Mouse (Mus musculus): Measurements from ENCODE around the gene Rarres1. TPM values are rescaled to one million over a fixed set of nuclear protein-coding genes. Genes with fewer than 3 reads are reported as not detected.

Rarres1 gene
- total and polyA plus RNA-seq, 2 experiments from 2014 or later = 0.58 to 2.7 TPM

- no peak overlapping the region for H3K4me3 ChIP-seq (ENCODE audit: low read length)
- TF ChIP-seq CTCF (IDR thresholded peaks at IDR 0.05; ENCODE audit: low read depth) = no peak
- no peak overlapping the region for H3K9ac ChIP-seq (replicated peaks; ENCODE audit: low read length)
- H3K27me3 ChIP-seq (ENCODE audit: insufficient read depth, low read length) = no peaks in the 10 kb centered on the region
- ATAC-seq = no peak
- no peak for DNase-seq (ENCODE audit: low spot score)
- no peaks in the 10 kb centered on the region for H3K36me3 ChIP-seq (ENCODE audit: insufficient read depth, low read length)
- H3K9me3 ChIP-seq (ENCODE audit: low read length) = no peaks in the 10 kb centered on the region
- 86% methylated on average over 10 of the region's 10 CpGs for WGBS
- no peaks in the 10 kb centered on the region for H3K4me1 ChIP-seq (ENCODE audit: insufficient read depth, low read length)
- H3K4me2 ChIP-seq (ENCODE audit: low read depth, low read length) = no peak overlapping the region
- no peak overlapping the region for H3K27ac ChIP-seq
These were observed 19.0 kb downstream of the Rarres1 start for GRCm38 (mm10) chr3:67496310-67496709.

- Histone ChIP-seq H3K4me3 (ENCODE audit: low read length) (no peak overlapping the region), H3K36me3 (ENCODE audit: insufficient read depth, low read length) (no peaks in the 10 kb centered on the region), H3K27me3 (ENCODE audit: insufficient read depth, low read length) (no peaks in the 10 kb centered on the region), H3K4me1 (ENCODE audit: insufficient read depth, low read length) (no peaks in the 10 kb centered on the region), H3K9ac (replicated peaks; ENCODE audit: low read length) (no peak overlapping the region), H3K9me3 (ENCODE audit: low read length) (no peaks in the 10 kb centered on the region), H3K27ac (0 out of 2 replicates have a peak overlapping the region, but pooled peaks have one; percentile 15), H3K4me2 (ENCODE audit: low read depth, low read length) (no peak overlapping the region)
- ATAC-seq (no peak), DNase-seq (ENCODE audit: low spot score) (no peak)
- no peak for TF ChIP-seq CTCF (IDR thresholded peaks at IDR 0.05; ENCODE audit: low read depth)
- WGBS = 85% methylated on average over 8 of the region's 8 CpGs
These were observed 22.2 kb downstream of the Rarres1 start for GRCm38 (mm10) chr3:67493132-67493531.

- peak; percentile 13 for DNase-seq (ENCODE audit: low spot score)
- 83% methylated on average over 8 of the region's 8 CpGs for WGBS
- H3K4me1 ChIP-seq (ENCODE audit: insufficient read depth, low read length) = no peaks in the 10 kb centered on the region
These were observed 23.0 kb downstream of the Rarres1 start for GRCm38 (mm10) chr3:67492086-67492869.

GRCm38 (mm10) chr3:67490156-67490555 is 25.2 kb downstream of the Rarres1 start:
- DNase-seq (ENCODE audit: low spot score) = no peak

More at GRCm38 (mm10) chr3:67492086-67492869, 23.0 kb downstream of the Rarres1 start:
- Histone ChIP-seq H3K27me3 (ENCODE audit: insufficient read depth, low read length) (no peaks in the 10 kb centered on the region), H3K4me3 (ENCODE audit: low read length) (no peak overlapping the region), H3K9me3 (ENCODE audit: low read length) (no peaks in the 10 kb centered on the region), H3K27ac (no peak overlapping the region), H3K4me2 (ENCODE audit: low read depth, low read length) (no peak overlapping the region), H3K36me3 (ENCODE audit: insufficient read depth, low read length) (no peaks in the 10 kb centered on the region), H3K9ac (replicated peaks; ENCODE audit: low read length) (no peak overlapping the region)
- no peak for TF ChIP-seq CTCF (IDR thresholded peaks at IDR 0.05; ENCODE audit: low read depth)
- ATAC-seq = peak; percentile 89

GRCm38 (mm10) chr3:67485233-67485632 is 30.1 kb downstream of the Rarres1 start:
- Histone ChIP-seq H3K4me2 (ENCODE audit: low read depth, low read length) (no peak overlapping the region), H3K4me1 (ENCODE audit: insufficient read depth, low read length) (no peaks in the 10 kb centered on the region), H3K4me3 (ENCODE audit: low read length) (no peak overlapping the region), H3K36me3 (ENCODE audit: insufficient read depth, low read length) (no peaks in the 10 kb centered on the region), H3K27me3 (ENCODE audit: insufficient read depth, low read length) (no peaks in the 10 kb centered on the region), H3K9ac (replicated peaks; ENCODE audit: low read length) (no peak overlapping the region), H3K9me3 (ENCODE audit: low read length) (no peaks in the 10 kb centered on the region), H3K27ac (no peak overlapping the region)
- no peak for DNase-seq (ENCODE audit: low spot score)
- 82% methylated on average over 2 of the region's 2 CpGs for WGBS
- ATAC-seq = no peak
- no peak for TF ChIP-seq CTCF (IDR thresholded peaks at IDR 0.05; ENCODE audit: low read depth)

More at GRCm38 (mm10) chr3:67490156-67490555, 25.2 kb downstream of the Rarres1 start:
- no peak for ATAC-seq
- Histone ChIP-seq H3K4me1 (ENCODE audit: insufficient read depth, low read length) (no peaks in the 10 kb centered on the region), H3K27ac (no peak overlapping the region), H3K4me3 (ENCODE audit: low read length) (no peak overlapping the region), H3K4me2 (ENCODE audit: low read depth, low read length) (no peak overlapping the region), H3K9me3 (ENCODE audit: low read length) (no peaks in the 10 kb centered on the region), H3K36me3 (ENCODE audit: insufficient read depth, low read length) (no peaks in the 10 kb centered on the region), H3K9ac (replicated peaks; ENCODE audit: low read length) (no peak overlapping the region), H3K27me3 (ENCODE audit: insufficient read depth, low read length) (no peaks in the 10 kb centered on the region)
- TF ChIP-seq CTCF (IDR thresholded peaks at IDR 0.05; ENCODE audit: low read depth) = no peak
- 45% methylated on average over 4 of the region's 4 CpGs for WGBS

- no peak for ATAC-seq
- no peak for DNase-seq (ENCODE audit: low spot score)
- H3K27ac ChIP-seq = no peak overlapping the region
- no peak for TF ChIP-seq CTCF (IDR thresholded peaks at IDR 0.05; ENCODE audit: low read depth)
- no peak overlapping the region for H3K9ac ChIP-seq (replicated peaks; ENCODE audit: low read length)
- no peak overlapping the region for H3K4me2 ChIP-seq (ENCODE audit: low read depth, low read length)
- no peaks in the 10 kb centered on the region for H3K4me1 ChIP-seq (ENCODE audit: insufficient read depth, low read length)
- H3K4me3 ChIP-seq (ENCODE audit: low read length) = no peak overlapping the region
- no peaks in the 10 kb centered on the region for H3K9me3 ChIP-seq (ENCODE audit: low read length)
- no peaks in the 10 kb centered on the region; the same call in 1 of the 2 replicates for H3K36me3 ChIP-seq (ENCODE audit: insufficient read depth, low read length)
- no peaks in the 10 kb centered on the region for H3K27me3 ChIP-seq (ENCODE audit: insufficient read depth, low read length)
- WGBS = 93% methylated on average over 10 of the region's 10 CpGs
These were observed 32.9 kb downstream of the Rarres1 start for GRCm38 (mm10) chr3:67482400-67482799.

- no peak for TF ChIP-seq CTCF (IDR thresholded peaks at IDR 0.05; ENCODE audit: low read depth)
- 87% methylated on average over 11 of the region's 11 CpGs for WGBS
- no peak overlapping the region for H3K4me3 ChIP-seq (ENCODE audit: low read length)
These were observed 35.5 kb downstream of the Rarres1 start for GRCm38 (mm10) chr3:67479806-67480205.

More at GRCm38 (mm10) chr3:67479806-67480205, 35.5 kb downstream of the Rarres1 start:
- H3K36me3 ChIP-seq (ENCODE audit: insufficient read depth, low read length) = peaks cover 7% of the 10 kb centered on the region; the same call in 1 of the 2 replicates
- H3K4me1 ChIP-seq (ENCODE audit: insufficient read depth, low read length) = no peaks in the 10 kb centered on the region
- no peaks in the 10 kb centered on the region for H3K9me3 ChIP-seq (ENCODE audit: low read length)
- DNase-seq (ENCODE audit: low spot score) (no peak), ATAC-seq (no peak)
- no peak overlapping the region for H3K27ac ChIP-seq
- H3K27me3 ChIP-seq (ENCODE audit: insufficient read depth, low read length) = no peaks in the 10 kb centered on the region
- H3K9ac ChIP-seq (replicated peaks; ENCODE audit: low read length) = no peak overlapping the region
- H3K4me2 ChIP-seq (ENCODE audit: low read depth, low read length) = no peak overlapping the region
